Mouse (Mus musculus) lung, postnatal 0 days (tissue): ENCODE measurements at regions not wholly inside any gene's neighbourhood (a gene's known extent, or its start where the extent isn't known, plus 50 kb on each side); places are given as distances from the start of the nearest gene placed in this dataset.

ENCODE experiments used
- ATAC-seq: fragments of 200-750 bp; cut with Nextera tagmentation; 2 replicates; pipeline ENCODE4 v1.8.0; 2017; ENCODE audit warnings: moderate library complexity
- DNase-seq: peaks from one replicate; pipeline ENCODE4 v3.0.0-alpha.2; 2016; ENCODE audit warnings: low spot score
- H3K27ac ChIP-seq: fragments of 300-500 bp; sonication (generic); 2 replicates; pipeline ENCODE4 v1.5.1; 2014; ENCODE audit warnings: antibody characterized with exemption, mild to moderate bottlenecking, low read length, mixed read lengths
- H3K27me3 ChIP-seq: fragments of 300-500 bp; sonication (generic); replicated peaks from 2 replicates; pipeline ENCODE4 v1.6.1; 2014; ENCODE audit warnings: low read length, mixed read lengths; ENCODE audit not compliant: insufficient read depth
- H3K36me3 ChIP-seq: fragments of 300-500 bp; sonication (generic); 2 replicates; pipeline ENCODE4 v1.6.1; 2014; ENCODE audit warnings: low read length, mixed read lengths; ENCODE audit not compliant: insufficient read depth
- H3K4me1 ChIP-seq: fragments of 300-500 bp; sonication (generic); 2 replicates; pipeline ENCODE4 v1.6.1; 2014; ENCODE audit warnings: antibody characterized with exemption, low read depth, low read length, mixed read lengths; ENCODE audit not compliant: insufficient read depth
- H3K4me2 ChIP-seq: fragments of 300-500 bp; sonication (generic); replicated peaks from 2 replicates; pipeline ENCODE4 v1.6.1; 2014; ENCODE audit warnings: low read depth, mild to moderate bottlenecking, low read length, moderate library complexity, mixed read lengths
- H3K4me3 ChIP-seq: fragments of 300-500 bp; sonication (generic); 2 replicates; pipeline ENCODE4 v1.5.1; 2014; ENCODE audit warnings: low read depth, low read length
- H3K9ac ChIP-seq: fragments of 300-500 bp; sonication (generic); replicated peaks from 2 replicates; pipeline ENCODE4 v1.6.1; 2014; ENCODE audit warnings: low read depth, mild to moderate bottlenecking
- H3K9me3 ChIP-seq: fragments of 300-500 bp; sonication (generic); 2 replicates; pipeline ENCODE4 v1.6.1; 2016; ENCODE audit warnings: low read length, mixed read lengths
- CTCF ChIP-seq: IDR thresholded peaks from 2 replicates; pipeline ENCODE4 v1.5.1; 2016; ENCODE audit warnings: antibody characterized with exemption, mild to moderate bottlenecking
- EP300 ChIP-seq: IDR thresholded peaks from 2 replicates; pipeline ENCODE4 v1.6.1; 2016; ENCODE audit warnings: antibody characterized with exemption, mild to moderate bottlenecking, control low read depth
- WGBS: fragments of 180-500 bp; shearing (Covaris S2); extraction: QIAGEN DNeasy Blood & Tissue Kit; methylation state at CpG from one replicate; pipeline ENCODE4 v1.1.7; 2014; 5-methylcytosine and 5-hydroxymethylcytosine counted together

DNA sequence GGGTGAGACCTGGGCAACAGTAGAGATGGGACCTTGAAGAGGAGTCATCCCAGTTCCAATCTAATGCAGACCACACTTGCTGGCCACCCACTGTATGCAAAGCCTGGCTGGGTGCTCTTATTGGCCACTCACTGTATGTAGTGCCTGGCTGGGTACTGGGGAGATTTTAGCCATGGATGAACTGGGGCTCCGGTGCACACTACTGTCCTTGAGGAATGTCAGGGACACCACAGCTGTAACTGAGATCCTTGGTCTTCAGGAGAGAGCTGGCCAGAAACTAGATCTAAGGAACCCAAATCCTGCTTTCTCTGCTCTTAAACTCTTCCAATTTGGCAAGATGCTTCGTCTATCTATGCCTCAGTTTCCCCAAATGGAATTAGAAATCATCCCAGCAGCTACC, 128.4 kb upstream of the Sdk2 start:
- TF ChIP-seq EP300 (no peak), CTCF (no peak)
- no peaks in the 10 kb centered on the region for H3K36me3 ChIP-seq
- no peak for DNase-seq
- 0 out of 2 replicates have a peak, but pooled peaks cover 3% of the 10 kb centered on the region for H3K9me3 ChIP-seq
- WGBS: 91% methylated on average over 2 of the region's 2 CpGs
- no peak overlapping the region for H3K4me2 ChIP-seq
- H3K9ac ChIP-seq: no peak overlapping the region
- H3K4me1 ChIP-seq: no peaks in the 10 kb centered on the region
- ATAC-seq: no peak
- H3K4me3 ChIP-seq: no peak overlapping the region
- H3K27me3 ChIP-seq: no peaks in the 10 kb centered on the region
- no peak overlapping the region for H3K27ac ChIP-seq

DNA sequence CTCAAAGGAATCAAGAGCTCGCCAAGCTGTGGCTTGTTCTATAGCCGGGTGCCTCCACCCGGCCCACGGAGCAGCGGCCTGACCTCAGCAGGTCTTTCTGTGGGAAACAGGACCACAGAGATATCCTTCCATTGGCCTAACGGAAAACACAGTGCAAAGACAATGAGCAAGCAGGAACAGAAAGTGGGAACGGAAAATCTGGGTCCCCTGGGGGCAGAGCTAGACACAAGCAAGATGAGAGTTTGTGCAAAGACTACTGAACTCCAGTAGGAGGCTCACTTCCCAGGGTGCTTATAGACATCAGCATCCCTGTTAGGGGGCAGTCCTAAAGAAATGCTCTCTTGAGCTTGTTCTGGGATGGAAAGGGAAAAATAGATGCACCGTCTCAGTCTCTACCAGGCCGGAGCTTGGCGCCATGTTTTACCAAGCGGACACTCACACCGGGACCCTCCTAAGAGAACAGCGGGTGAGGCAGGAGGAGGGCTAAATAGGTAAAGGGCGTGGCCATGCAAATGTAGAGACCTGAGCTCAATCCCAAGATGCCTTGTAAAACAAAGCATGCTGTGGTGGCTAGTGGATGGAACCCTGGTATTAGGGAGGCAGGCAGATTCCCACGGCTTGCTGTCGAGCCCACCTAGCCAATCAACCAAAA, 127.3 kb upstream of the Sdk2 start:
- Histone ChIP-seq H3K9me3 (0 out of 2 replicates have a peak, but pooled peaks cover 6% of the 10 kb centered on the region), H3K4me3 (no peak overlapping the region), H3K27me3 (no peaks in the 10 kb centered on the region), H3K9ac (no peak overlapping the region), H3K36me3 (no peaks in the 10 kb centered on the region), H3K4me2 (no peak overlapping the region), H3K4me1 (no peaks in the 10 kb centered on the region), H3K27ac (no peak overlapping the region)
- no peak for ATAC-seq
- no peak for DNase-seq
- TF ChIP-seq EP300 (no peak), CTCF (peak; percentile 32)
- 53% methylated on average over 16 of the region's 16 CpGs for WGBS

DNA sequence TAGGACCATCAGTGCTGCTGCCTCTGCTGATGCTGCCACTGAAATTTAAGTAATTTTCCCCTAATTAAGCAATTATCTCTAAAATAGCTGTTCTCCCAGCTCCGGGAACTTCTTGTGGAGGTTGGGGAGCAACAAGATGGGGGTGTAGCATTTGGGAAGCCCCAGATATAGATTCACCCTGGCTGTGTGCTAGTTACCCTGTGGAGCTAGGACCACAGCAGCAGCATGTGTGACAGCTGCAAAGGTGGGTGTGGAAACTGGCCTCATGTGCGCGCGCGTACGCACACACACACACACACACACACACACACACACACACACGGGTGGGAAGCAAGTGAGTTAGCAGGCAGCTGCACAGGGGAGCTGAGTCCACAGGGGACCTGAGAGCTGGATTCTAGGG, 126.2 kb upstream of the Sdk2 start:
- H3K4me2 ChIP-seq: no peak overlapping the region
- H3K9me3 ChIP-seq: 0 out of 2 replicates have a peak, but pooled peaks cover 6% of the 10 kb centered on the region
- no peak for ATAC-seq
- no peak overlapping the region for H3K27ac ChIP-seq
- no peaks in the 10 kb centered on the region for H3K4me1 ChIP-seq
- no peaks in the 10 kb centered on the region for H3K36me3 ChIP-seq
- no peaks in the 10 kb centered on the region for H3K27me3 ChIP-seq
- TF ChIP-seq EP300: no peak
- TF ChIP-seq CTCF: no peak
- H3K4me3 ChIP-seq: no peak overlapping the region
- H3K9ac ChIP-seq: no peak overlapping the region
- DNase-seq: no peak
- WGBS: 88% methylated on average over 7 of the region's 7 CpGs

DNA sequence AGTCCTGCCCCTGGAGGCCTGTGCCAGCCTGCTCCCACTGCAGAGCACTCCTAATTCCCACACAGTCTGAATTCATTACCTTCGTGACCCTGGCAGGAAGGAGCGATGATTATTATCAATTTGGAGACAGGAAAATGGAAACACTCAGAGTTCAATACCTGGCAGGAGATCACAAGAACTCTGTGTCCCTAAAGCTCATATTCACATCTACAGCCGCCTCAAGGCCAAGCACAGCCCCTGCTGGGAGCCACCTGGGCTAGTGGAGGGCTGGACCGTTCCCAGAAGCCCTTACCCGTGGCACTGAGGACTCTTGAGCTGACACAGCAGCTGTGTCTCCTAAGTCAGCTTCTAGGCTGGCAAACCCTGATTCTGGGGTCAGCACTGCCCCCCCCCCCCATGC, 124.8 kb upstream of the Sdk2 start:
- Histone ChIP-seq H3K27ac (no peak overlapping the region), H3K4me3 (no peak overlapping the region), H3K27me3 (no peaks in the 10 kb centered on the region), H3K9me3 (0 out of 2 replicates have a peak, but pooled peaks cover 6% of the 10 kb centered on the region), H3K4me1 (no peaks in the 10 kb centered on the region), H3K9ac (no peak overlapping the region), H3K4me2 (no peak overlapping the region), H3K36me3 (no peaks in the 10 kb centered on the region)
- ATAC-seq: no peak
- no peak for TF ChIP-seq EP300
- no peak for DNase-seq
- 52% methylated on average over 5 of the region's 5 CpGs for WGBS

DNA sequence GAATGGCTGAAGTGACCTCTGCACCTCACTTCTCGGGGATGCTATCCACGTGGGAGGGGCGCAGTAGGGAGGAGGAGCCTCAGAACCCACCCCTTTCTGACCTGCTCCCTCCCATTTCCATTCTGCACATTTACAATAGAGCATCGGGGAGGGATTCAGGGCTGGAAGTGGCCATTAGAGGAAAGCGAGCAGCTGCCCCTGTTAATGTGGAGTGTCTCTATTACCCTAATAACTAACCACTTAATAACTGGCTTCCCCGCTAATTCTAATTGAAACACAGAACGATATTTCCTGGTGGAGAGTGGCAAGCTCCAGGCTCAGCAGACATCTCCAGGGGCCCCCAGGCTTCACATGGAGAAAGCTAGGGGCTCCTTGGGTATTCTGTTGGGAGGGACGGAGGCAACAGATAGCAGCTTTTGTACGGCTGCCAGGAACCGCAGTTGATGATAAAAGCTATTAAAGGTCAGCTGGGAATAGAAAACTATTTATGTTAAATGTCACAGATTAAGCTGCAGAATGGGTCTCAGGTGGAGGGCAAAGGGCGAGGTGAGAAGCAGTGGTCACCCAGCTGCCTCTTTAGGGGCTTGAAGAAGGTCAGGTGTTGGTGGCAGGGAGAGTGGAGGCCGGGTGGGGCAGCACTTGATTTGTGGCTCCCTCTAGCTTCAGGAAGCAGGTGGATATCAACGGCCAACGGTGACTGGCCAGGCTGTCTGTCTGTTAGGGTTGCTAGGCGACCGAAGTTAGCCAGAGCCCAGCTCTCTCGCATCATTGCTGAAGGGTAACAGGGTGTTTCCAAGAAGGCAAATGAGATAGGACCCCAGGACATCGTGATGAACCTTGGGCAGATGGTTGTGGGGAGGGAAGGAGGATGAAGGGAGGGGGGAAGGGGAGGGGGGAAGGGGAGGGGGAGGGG, 118.4 kb upstream of the Sdk2 start:
- Histone ChIP-seq H3K27ac (no peak overlapping the region), H3K4me1 (no peaks in the 10 kb centered on the region), H3K36me3 (no peaks in the 10 kb centered on the region), H3K9me3 (0 out of 2 replicates have a peak, but pooled peaks cover 3% of the 10 kb centered on the region), H3K4me3 (no peak overlapping the region), H3K9ac (no peak overlapping the region), H3K4me2 (no peak overlapping the region), H3K27me3 (no peaks in the 10 kb centered on the region)
- DNase-seq (peak; percentile 12), ATAC-seq (no peak)
- 36% methylated on average over 18 of the region's 18 CpGs for WGBS
- TF ChIP-seq EP300 (no peak), CTCF (no peak)

DNA sequence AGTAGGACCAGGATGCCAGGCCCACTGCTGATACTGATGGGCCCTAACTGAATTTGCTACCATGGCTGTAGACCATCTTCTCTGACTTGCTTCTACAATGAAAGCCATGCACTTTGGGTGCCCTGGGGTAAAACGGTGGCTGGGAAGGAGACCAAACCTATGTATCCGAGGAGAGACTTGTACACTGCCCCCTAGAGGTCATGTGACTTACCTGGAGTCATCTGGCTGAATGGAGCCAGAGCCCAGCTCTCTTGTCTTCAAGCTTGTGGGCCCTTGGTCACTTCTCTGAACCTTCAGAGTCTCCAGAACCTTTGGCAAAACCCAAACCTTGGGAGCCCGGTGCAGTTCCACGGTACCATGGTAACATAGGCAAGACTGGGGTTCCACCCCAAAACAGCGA, 117.6 kb upstream of the Sdk2 start:
- no peaks in the 10 kb centered on the region for H3K27me3 ChIP-seq
- no peak overlapping the region for H3K4me3 ChIP-seq
- ATAC-seq (no peak), DNase-seq (no peak)
- no peak overlapping the region for H3K9ac ChIP-seq
- H3K4me2 ChIP-seq: no peak overlapping the region
- H3K4me1 ChIP-seq: no peaks in the 10 kb centered on the region
- WGBS: 75% methylated on average over 5 of the region's 5 CpGs
- no peaks in the 10 kb centered on the region for H3K9me3 ChIP-seq
- no peak overlapping the region for H3K27ac ChIP-seq
- H3K36me3 ChIP-seq: no peaks in the 10 kb centered on the region
- TF ChIP-seq EP300 (no peak), CTCF (no peak; the same call in 1 of the 2 replicates)
